Mouse (Mus musculus): Measurements from ENCODE around the gene Ccdc40. TPM values are rescaled to one million over a fixed set of nuclear protein-coding genes. Genes with fewer than 3 reads are reported as not detected.
"Not testable (repeated sequence)": the region's sequence is repeated elsewhere in the genome, so short reads cannot be mapped to it uniquely, and the experiment has no call there.

Gene Ccdc40
- total RNA-seq, 4 experiments from 2014 or later: 0.20 TPM; not detected in 3

DNA sequence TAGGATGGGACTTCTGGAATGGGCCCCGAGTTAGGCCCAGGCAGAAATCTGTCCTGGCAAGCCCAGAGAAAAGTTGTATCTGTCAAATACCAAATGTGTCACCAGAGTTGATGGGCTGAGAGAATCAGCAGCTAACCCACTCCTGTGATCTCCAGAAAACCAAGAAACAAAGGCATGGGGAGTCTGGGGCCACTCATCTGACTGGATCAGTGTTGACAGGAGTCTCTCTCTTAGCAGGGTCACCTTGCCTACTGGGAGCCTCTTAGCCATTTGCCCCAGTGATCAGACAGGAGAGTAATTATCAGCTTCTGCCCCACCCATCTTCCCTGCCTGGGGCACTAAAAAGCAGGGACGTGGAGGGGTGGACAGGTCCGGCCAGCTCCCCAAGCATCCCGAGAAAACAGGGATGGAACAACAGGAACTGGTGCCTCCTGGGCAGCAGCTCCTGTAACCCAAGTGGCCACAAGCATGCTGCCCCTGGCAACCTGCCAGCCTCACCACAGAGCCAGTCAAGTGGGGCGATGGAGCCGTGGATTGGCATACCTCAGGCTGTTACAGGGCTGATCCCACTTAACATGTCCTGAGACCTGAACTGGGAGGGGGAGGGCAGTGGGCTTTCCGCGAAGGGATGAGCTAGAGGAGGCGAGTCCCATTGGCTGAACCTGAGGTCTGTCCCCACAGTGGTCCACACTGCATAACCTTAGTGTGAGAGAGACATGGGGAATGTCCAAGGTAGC, 57.6 kb downstream of the Ccdc40 start:
- DNase-seq (ENCODE audit: low spot score): no peak

DNA sequence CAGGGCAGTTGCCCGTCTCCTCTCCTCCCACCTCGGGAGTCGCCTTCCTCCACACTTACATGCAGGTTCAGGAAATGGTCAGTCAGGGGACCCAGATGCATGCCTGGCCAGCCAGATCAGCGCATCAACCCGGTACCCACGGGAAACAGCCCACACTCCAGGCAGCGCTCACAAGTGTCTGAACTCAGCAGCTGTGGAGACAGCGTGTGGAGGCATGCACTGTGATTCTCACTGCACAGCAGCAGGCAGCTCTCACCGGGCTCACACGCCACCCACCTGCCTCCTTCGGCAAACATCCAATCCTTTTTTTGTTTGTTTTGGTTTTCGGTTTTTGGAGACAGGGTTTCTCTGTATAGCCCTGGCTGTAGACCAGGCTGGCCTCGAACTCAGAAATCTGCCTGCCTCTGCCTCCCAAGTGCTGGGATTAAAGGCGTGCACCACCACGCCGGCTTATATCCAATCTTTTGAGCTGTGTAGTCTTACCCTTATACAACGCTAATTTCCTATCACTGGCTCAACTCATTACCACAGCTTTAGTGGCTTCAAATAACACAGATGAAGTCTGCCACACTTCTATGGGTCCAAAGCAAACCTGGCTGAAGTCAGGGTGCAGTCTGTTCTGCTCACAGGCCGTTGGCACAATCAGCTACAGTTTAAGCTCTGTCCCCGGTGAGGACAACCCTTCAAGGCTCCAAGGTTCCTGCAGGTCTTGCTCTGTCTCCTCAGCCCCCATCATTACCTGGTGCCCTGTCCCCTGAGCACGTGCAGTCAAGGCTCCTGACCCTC, 59.0 kb downstream of the Ccdc40 start:
- DNase-seq (ENCODE audit: low spot score): no peak

DNA sequence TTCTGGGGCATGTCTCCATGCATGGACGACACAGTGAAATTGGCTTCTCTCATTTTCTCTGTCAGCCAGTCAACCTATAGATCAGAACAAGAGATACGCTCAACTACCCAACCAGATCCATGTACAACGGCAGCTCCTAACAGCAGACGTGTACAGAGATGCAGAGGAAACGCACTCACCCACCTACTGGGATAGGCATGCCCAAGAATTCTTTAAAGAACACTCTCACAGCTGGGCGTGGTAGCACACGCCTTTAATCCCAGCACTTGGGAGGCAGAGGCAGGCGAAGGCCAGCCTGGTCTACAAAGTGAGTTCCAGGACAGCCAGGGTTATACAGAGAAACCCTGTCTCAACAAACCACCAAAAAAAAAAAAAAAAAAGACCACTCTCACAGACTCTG, 64.5 kb downstream of the Ccdc40 start:
- DNase-seq (ENCODE audit: low spot score): not testable (repeated sequence)

DNA sequence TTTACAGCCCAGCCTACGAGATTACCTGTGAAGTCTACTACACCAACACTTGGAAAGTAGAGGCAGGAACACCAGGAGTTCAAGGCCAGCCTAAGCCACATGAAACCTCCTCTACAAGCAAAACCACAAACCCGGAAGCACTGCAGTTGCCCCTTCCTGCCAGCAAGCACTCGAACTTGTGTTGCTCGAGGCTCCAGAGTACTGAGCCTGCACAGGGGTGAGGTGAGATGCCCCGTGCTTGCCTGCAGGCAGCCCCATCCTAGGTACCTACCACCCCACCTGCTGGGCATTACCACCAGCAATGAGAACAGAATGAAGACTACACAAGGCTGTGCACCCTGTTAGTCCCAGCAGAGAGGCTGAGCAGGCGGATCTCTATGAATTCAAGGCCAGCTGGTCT, 69.6 kb downstream of the Ccdc40 start:
- DNase-seq (ENCODE audit: low spot score): no peak

DNA sequence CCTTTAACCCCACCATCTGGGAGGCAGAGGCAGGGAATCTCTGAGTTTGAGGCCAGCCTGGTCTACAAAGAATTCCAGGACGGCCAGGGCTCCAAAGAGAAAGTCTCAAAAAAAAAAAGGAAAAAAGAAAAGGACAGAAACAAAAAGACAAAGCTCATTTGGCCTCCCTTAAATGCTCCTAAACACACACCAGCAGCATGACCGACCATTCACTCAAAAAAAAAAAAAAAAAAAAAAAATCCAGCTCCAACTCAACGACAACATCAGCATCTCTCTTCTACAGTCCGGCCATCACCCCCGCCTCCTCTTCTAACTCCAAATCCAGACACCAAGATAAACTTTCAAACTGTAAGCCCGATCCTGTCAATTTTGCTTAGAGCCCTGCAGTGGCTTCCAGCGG, 70.5 kb downstream of the Ccdc40 start:
- no peak for DNase-seq (ENCODE audit: low spot score)

DNA sequence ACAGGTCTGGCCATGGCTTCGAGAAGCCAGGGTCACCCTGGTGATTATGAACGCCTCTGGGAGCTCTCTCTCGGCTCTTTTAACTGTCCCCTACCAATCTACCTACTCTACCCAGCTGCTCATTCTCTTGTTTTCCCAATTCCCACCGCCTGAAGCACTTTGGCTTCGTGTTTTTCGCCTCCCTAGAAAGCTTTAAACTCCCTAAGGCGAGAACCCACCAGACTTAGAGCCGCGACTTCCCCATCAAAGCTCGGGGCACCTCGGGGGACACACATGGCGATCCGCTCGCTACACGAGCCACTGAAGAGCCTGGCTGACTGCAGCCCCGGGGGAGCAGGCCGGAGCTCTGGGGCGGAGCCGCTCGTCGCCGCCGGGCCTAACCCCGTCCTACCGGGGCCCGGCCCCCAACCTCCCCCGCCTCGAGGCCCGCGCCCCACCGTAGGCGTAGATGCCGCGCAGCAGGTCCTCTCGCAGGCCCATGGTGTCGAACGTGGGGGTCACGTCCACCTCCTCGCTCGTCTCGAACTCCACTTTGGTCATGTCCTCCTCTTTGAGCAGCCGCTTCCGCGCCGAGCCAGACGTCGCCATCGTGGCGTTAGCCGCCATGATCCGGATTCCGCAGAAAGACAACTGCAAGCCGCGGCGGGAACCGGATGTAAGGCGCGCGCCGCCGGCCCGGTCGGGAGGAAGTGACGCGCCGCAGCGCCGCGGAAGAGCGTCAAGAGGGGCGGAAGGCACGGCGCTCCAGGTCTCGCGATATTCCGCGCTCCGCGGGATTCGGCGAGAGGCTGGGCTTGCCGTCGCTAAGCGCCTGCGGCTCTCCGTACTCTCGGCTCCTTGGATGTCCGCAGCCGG, 71.2 kb downstream of the Ccdc40 start, which contains the start of gene Eif4a3:
Eif4a3 (minus strand) TSS at position 699 of the 855 bp plus-strand sequence.
- peak; percentile 94 for DNase-seq (ENCODE audit: low spot score)

DNA sequence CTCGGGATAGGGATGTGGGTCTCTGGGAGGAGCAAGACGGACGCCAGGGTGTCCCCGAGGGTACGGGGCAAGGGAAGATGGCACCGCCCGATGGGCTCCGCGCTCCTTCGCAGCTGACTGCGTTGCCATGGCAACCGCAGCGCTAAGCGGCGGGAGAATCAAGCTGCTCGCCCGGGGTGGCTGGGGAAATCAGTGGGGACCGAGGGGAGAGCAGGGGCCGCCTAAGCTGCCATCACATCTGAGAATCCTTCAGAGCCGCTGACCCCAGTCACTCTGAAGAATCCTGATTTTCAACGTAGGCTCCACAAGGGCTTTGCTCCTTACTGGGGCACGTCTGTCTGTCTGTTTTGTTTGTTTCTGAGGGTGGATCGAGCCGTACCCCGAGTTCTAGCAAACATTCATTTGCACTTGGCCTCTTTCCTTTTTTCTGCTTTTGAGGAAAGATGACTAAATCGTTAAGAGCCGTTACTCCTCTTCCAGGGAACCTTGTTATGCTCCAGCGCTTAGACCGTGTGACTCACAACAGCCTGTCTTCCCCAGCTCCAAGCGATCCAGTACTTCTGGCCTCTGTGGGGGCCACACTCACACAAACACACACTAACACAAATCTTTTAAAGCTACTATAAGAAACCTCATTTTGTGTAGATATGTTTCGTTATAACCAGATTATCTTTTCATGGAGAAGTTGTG, 72.0 kb downstream of the Ccdc40 start:
- no peak for DNase-seq (ENCODE audit: low spot score)

DNA sequence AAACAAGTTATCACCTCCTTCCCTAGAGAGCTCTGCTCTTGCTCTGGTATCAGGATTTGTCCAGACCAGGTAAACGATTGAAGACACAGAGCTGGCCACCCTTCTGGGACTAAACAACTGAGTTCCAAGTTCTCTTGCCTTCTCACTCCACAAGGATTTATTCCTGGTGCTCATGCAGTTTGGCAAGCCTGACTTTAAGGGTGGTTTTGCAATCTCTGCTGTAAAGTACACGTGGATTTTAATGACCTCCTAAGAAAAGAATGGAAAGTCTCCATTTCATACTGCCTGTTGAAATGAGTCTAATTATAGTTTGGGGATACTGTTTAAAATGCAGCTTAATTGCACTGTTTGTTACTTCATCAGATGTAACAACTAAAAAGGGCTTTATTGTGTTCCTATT, 72.6 kb downstream of the Ccdc40 start:
- DNase-seq (ENCODE audit: low spot score): no peak

DNA sequence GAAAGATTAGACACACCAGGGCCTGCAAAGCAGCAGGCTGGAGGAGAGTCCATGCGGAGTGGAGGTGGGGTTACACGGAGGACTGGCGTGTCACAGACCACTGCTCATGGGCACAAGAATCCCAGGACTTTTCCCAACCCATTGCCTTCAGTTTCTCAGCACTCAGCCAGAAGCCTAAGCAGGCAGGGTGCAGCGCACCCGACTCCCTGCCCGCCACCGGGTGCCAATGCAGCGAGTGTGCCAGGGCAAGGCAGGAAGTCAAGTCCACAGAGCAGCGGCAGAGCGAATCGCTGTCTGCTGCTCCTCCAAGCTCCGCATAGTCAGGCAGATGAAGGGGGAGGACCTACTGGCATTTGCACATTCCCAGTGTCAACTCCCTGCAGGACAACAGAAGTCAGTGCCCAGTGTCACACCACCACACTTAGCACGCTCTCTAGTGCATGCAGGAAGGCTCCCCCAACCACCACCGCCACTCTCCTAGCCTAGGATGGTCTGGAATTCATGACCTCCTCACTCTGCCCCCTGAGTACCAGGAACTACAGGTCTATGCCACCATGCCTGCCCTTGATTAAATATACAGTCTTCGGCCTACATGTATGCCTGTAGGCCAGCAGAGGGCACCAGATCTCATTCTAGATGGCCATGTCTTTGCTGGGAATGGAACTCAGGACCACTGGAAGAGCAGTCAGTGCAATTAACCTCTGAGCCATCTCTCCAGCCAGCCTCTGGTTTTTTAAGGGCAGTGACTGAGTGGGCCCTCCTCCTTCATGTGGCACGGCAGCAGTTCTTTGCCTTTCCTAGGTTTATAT, 76.7 kb downstream of the Ccdc40 start:
- no peak for DNase-seq (ENCODE audit: low spot score)

DNA sequence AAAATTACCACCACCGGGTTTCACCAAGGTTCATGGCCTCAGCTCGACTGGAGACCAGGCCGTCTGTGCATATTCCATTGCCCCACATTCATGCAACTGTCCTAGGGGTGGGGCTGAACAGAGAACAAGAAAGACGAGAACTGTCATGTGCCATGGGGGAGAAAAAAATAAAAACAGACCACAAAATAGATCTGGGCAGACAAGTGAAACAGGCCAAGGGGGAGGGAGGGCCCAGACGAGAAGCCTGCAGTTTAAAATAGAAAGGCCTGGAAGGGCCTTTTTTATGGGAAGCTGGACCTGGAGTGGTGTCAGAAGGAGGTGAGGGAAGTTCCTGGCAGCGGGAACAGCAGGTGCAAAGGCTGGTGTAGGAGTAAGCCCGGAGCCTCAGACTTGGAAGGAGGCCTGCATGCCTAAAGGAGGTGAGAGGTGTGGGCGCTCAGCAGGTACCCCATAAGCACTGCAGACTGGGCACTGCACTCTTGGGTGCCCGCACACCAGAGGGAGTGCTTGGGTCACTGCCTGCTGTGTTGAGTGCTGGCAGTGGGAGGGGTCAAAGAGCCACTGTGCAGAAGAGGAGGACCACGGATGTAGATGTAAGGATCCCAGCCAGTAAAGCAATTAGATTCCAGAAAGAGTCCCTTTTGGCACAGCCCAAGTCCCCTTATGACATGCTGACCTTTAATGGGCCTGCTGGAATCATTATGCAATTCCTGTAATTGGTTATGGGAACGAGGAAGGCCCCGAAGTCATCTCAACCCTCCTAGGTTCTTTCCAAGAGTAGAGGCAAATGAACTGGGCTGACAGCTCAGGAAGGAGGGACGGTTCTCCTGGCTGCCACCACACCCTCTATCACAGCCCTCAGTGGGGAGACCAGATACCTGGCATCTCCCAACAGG, 78.6 kb downstream of the Ccdc40 start:
- no peak for DNase-seq (ENCODE audit: low spot score)

DNA sequence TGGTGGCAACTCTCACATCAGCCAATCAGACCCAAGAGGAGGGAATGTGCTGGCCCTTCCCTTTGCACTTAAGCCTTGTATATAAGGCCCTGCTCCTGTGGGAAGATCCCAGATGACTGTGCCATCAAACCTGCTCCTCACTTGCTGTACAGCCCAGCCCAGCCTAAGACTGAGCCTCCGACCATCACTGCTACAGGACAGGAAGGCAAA, 79.2 kb downstream of the Ccdc40 start, which contains the start of gene Card14:
Card14 (plus strand) TSS at position 111 of the 210 bp plus-strand sequence.
- DNase-seq (ENCODE audit: low spot score): no peak

DNA sequence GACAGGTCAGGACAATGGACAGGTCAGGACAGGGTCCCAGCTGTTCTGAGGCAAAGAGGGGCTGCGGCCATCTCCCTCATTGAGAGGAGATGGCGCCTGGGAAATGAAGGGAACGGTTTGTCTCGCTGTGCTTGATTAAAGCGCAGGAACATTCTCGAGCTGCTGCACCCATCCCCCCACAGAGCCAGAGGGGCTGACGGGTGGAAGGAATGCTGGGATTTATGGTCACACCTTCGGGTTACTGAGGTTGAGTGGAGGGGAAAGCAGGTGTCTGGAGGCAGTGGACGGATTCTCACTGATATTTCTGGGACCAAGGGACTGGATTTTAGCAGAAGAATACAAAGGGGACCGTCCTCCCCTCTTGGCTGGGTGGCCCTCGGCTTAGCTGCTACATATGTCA, 79.5 kb downstream of the Ccdc40 start:
- no peak for DNase-seq (ENCODE audit: low spot score)

DNA sequence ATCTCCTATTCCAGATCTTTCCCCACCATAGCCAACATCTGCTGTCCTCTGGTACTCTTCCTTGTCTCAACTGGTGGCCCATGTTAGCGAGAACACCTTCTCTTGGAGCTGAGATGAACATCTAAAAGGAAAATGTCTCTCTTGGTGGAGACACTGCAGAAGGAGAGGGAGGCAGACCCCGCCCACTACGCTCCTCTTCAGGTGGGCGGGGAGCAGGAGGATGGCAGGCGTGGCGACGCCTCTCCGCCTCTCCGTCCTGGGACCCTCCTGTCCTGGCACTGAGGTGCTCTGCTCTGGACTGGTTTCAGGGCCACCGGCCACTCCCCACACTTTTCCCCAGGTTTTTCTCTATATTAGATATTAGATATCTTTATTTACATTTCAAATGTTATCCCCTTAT, 82.2 kb downstream of the Ccdc40 start:
- no peak for DNase-seq (ENCODE audit: low spot score)

DNA sequence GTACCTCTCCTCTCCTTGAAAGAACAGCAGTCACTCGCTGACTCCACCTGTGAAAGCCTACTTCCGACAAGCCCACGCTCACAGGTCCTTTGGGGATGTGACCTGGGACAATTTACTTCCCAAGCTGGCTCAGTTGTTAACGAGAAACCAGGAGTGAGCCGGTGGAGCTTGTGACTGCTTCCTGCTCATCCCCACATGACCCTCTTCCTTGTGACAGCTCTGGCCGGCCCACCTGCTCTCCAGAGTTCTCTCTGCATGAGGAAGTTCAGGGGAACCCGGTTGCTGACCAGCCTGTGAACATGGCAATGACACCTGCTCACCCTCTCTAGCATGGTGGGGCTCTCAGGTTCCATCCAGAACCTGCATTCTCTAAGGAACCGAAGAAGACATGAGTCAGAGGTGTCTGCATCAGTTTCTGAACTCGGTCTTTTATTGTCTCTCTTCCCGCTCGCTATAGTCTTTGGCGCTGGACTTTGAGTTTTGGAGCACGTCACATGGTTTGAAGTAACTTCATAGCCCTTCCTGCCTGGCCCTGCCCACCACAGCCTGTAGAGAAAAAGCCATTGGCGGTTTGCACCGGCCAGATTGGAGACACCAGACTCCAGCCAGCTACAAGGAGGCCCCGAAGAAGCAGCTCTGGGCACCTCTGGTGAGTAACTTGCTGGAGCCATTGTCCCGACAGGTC, 86.0 kb downstream of the Ccdc40 start:
- no peak for DNase-seq (ENCODE audit: low spot score)

Other genes starting within 250 kb of the Ccdc40 start
- not detected for gene Enpp7, start 240.4 kb upstream of the Ccdc40 start, total RNA-seq (2022)
- gene Cbx2, start 205.6 kb upstream of the Ccdc40 start, total RNA-seq (2022): 1 to 10 TPM; 2.0 to 3.9 (median 2.9) TPM
- gene Cbx8, start 187.6 kb upstream of the Ccdc40 start, total RNA-seq (2022): 1 to 10 TPM; 3.6 to 4.9 (median 4.6) TPM
- 10 to 100 TPM in 1 of 4 experiments, 1 to 10 TPM in 3; 5.2 to 12.8 (median 8.4) TPM for gene Cbx4, start 142.4 kb upstream of the Ccdc40 start, total RNA-seq (2022)
- 10 to 100 TPM; 60.3 to 72.2 (median 64.4) TPM for gene Tbc1d16, start 73 bp upstream of the Ccdc40 start, total RNA-seq (2022)
- 100 to 1,000 TPM; 108 to 126 (median 114) TPM for gene Gaa, start 39.3 kb downstream of the Ccdc40 start, total RNA-seq (2022)
- 10 to 100 TPM; 57.7 to 77.2 (median 66.8) TPM for gene Eif4a3, start 71.5 kb downstream of the Ccdc40 start, total RNA-seq (2022)
- under 1 TPM in 2 of 4 experiments, not detected in 2; 0.13 to 0.14 TPM for gene Card14, start 79.2 kb downstream of the Ccdc40 start, total RNA-seq (2022)
- gene Sgsh, start 127.0 kb downstream of the Ccdc40 start, total RNA-seq (2022): 1 to 10 TPM; 4.6 to 5.6 (median 5.3) TPM
- gene Slc26a11, start 127.0 kb downstream of the Ccdc40 start, total RNA-seq (2022): 1 to 10 TPM; 2.3 to 4.6 (median 3.1) TPM
- gene Rnf213, start 164.5 kb downstream of the Ccdc40 start, total RNA-seq (2022): 10 to 100 TPM; 11.1 to 16.0 (median 13.2) TPM

Measured in heart, adult 8-10 months (tissue).